Mouse (Mus musculus): ENCODE measurements around the gene Fas. TPM values are rescaled to one million over a fixed set of nuclear protein-coding genes. Genes with fewer than 3 reads are reported as not detected.

Gene Fas
- total RNA-seq, 2 experiments from 2014 or later: 12.1 to 18.2 TPM

- DNase-seq: no peak
Observed at GRCm38 (mm10) chr19:34284383-34284782, 6.1 kb upstream of the Fas start.

GRCm38 (mm10) chr19:34284826-34285225 lies 5.6 kb upstream of the Fas start:
- DNase-seq: no peak

- no peak for DNase-seq
Observed at GRCm38 (mm10) chr19:34287221-34287620, 3.2 kb upstream of the Fas start.

- no peak for DNase-seq
Observed at GRCm38 (mm10) chr19:34287656-34288415, 2.6 kb upstream of the Fas start.

- DNase-seq: no peak
Observed at GRCm38 (mm10) chr19:34288696-34289095, 1.8 kb upstream of the Fas start.

- DNase-seq: peak; percentile 26
Observed at GRCm38 (mm10) chr19:34290872-34291341, 441 bp downstream of the Fas start.

- DNase-seq: peak; percentile 14
Observed at GRCm38 (mm10) chr19:34291379-34291778, 913 bp downstream of the Fas start.

GRCm38 (mm10) chr19:34291956-34292355 lies 1.5 kb downstream of the Fas start:
- DNase-seq: no peak

- no peak for DNase-seq
Observed at GRCm38 (mm10) chr19:34292701-34293100, 2.2 kb downstream of the Fas start.

- DNase-seq: no peak
Observed at GRCm38 (mm10) chr19:34293376-34293947, 3.0 kb downstream of the Fas start.

GRCm38 (mm10) chr19:34295442-34295841 lies 5.0 kb downstream of the Fas start:
- DNase-seq: no peak

- no peak for DNase-seq
Observed at GRCm38 (mm10) chr19:34298531-34298930, 8.1 kb downstream of the Fas start.

- no peak for DNase-seq
Observed at GRCm38 (mm10) chr19:34299229-34299628, 8.8 kb downstream of the Fas start.

GRCm38 (mm10) chr19:34300430-34300829 lies 10.0 kb downstream of the Fas start:
- no peak for DNase-seq

- DNase-seq: no peak
Observed at GRCm38 (mm10) chr19:34304917-34305316, 14.5 kb downstream of the Fas start.

- DNase-seq: no peak
Observed at GRCm38 (mm10) chr19:34306794-34307193, 16.3 kb downstream of the Fas start.

- DNase-seq: no peak
Observed at GRCm38 (mm10) chr19:34312151-34312728, 21.8 kb downstream of the Fas start.

GRCm38 (mm10) chr19:34328051-34328450 lies 37.6 kb downstream of the Fas start:
- no peak for DNase-seq

GRCm38 (mm10) chr19:34334300-34334699 lies 43.8 kb downstream of the Fas start:
- peak; percentile 80 for DNase-seq

- no peak for DNase-seq
Observed at GRCm38 (mm10) chr19:34344702-34345101, 54.2 kb downstream of the Fas start.

GRCm38 (mm10) chr19:34345616-34346267 lies 55.3 kb downstream of the Fas start:
- peak; percentile 41 for DNase-seq

GRCm38 (mm10) chr19:34353291-34353805 lies 62.9 kb downstream of the Fas start:
- DNase-seq: no peak

- no peak for DNase-seq
Observed at GRCm38 (mm10) chr19:34362639-34363038, 72.2 kb downstream of the Fas start.
